Comparison of ENCODE assay signal across 23 mouse cellular contexts in the genomic region with DNA sequence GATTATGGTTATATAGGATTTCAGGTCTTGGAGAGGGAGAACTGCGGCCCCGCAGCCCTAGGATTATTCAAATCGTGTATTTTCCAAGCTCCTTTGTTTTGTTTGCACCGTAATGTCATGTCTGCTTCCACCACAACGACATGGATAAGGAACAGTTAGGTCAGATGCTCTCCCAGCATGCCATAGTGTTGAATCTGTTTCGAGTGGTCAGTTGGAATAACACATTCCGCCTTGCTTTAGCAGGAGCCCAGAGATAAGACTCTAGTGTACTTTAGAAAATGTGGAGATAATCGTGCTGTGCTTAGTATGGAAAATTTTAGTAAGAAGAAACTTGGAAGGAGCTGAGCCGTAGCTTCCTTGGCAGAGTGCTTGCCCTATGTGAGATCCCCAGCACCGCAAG. TPM values are rescaled to one million over a fixed set of nuclear protein-coding genes. Genes with fewer than 3 reads are reported as not detected.
A peak's percentile ranks its signal among the peaks of the same experiment; 100 is the strongest.
DNase-seq lines count a peak whose midpoint lies in the region; ATAC-seq and TF ChIP-seq lines count a peak whose summit lies in the region.
"Had no signal": no experiment of that assay in that cellular context is flagged by ENCODE, and none has a peak within 500 bp of the region (broad histone marks: within the 10 kb centered on the region; RNA-seq: fewer than 3 reads in every experiment).

No protein-coding gene starts in this region.

- ATAC-seq in heart, embryonic 11.5 days (replicated peaks; ENCODE audit: insufficient number of reproducible peaks, low FRiP score, low TSS enrichment), result peak; percentile 63
- ATAC-seq in heart, postnatal 0 days (ENCODE audit: insufficient read depth, low read depth), result peak; percentile 54; the same call in 1 of the 2 replicates
- ATAC-seq in embryonic facial prominence, embryonic 13.5 days (ENCODE audit: insufficient number of reproducible peaks, insufficient read depth, low FRiP score, low TSS enrichment, low read depth), result no peak
- no peak for ATAC-seq in limb, embryonic 15.5 days (ENCODE audit: insufficient number of reproducible peaks, low FRiP score, low TSS enrichment, low read depth)
- ATAC-seq in forebrain, embryonic 13.5 days, result no peak
- ATAC-seq: CD4-positive, CD25-positive, alpha-beta regulatory T cell, adult 4 months; forebrain, embryonic 16.5 days had no signal

- H3K36me3 ChIP-seq in heart, embryonic 11.5 days (ENCODE audit: control insufficient read depth, insufficient read depth, low read length), result no peaks in the 10 kb centered on the region
- no peaks in the 10 kb centered on the region for H3K36me3 ChIP-seq in heart, postnatal 0 days (replicated peaks; ENCODE audit: control insufficient read depth, insufficient read depth, low read length)
- H3K36me3 ChIP-seq in embryonic facial prominence, embryonic 13.5 days, result no peaks in the 10 kb centered on the region
- no peaks in the 10 kb centered on the region for H3K36me3 ChIP-seq in limb, embryonic 15.5 days
- H3K36me3 ChIP-seq in forebrain, embryonic 13.5 days (ENCODE audit: poor library complexity, severe bottlenecking), result no peaks in the 10 kb centered on the region
- H3K36me3 ChIP-seq: hindbrain, embryonic 13.5 days; kidney, embryonic 15.5 days; liver, embryonic 13.5 days had no signal

- no peak for DNase-seq in heart, adult 8-10 months (ENCODE audit: low spot score)
- DNase-seq in heart, postnatal 0 days (ENCODE audit: low spot score), result peak; percentile 33
- no peak for DNase-seq in heart, postnatal 36 days
- DNase-seq: adrenal gland, postnatal 36 days; cerebellum, adult 9-10 months; gastrocnemius, postnatal 10 days; heart, postnatal 14 days; kidney, adult 11 months; layer of hippocampus, adult 9-11 months; liver, embryonic 13.5 days; lung, adult 2 months; lung, postnatal 14 days; midbrain, embryonic 14.5 days; right cerebral cortex, postnatal 14 days; thymus, postnatal 14 days had no signal

- TF ChIP-seq CTCF in heart, postnatal 0 days (IDR thresholded peaks at IDR 0.05; ENCODE audit: low read depth), result no peak

- intact Hi-C loops in heart, postnatal 36 days (cut with DNase I), result loop anchor here (10.0 kb wide), 1 partner anchor 324 kb away; a partner anchor contains a TSS

- H3K27ac ChIP-seq in heart, embryonic 11.5 days (ENCODE audit: low read depth, low read length), result no peak overlapping the region
- H3K27ac ChIP-seq in heart, postnatal 0 days (ENCODE audit: low read depth), result no peak overlapping the region; the same call in 1 of the 2 replicates
- H3K27ac ChIP-seq in embryonic facial prominence, embryonic 13.5 days, result peak overlapping the region; percentile 16; the same call in 1 of the 2 replicates
- H3K27ac ChIP-seq in limb, embryonic 15.5 days, result peak overlapping the region; percentile 47; the same call in 1 of the 2 replicates
- H3K27ac ChIP-seq in forebrain, embryonic 13.5 days, result no peak overlapping the region
- H3K27ac ChIP-seq: hindbrain, embryonic 13.5 days; kidney, embryonic 15.5 days; liver, embryonic 13.5 days had no signal

- H3K4me3 ChIP-seq in heart, embryonic 11.5 days (ENCODE audit: low read depth, low read length), result no peak overlapping the region
- no peak overlapping the region for H3K4me3 ChIP-seq in heart, postnatal 0 days (ENCODE audit: low read depth, low read length)
- no peak overlapping the region for H3K4me3 ChIP-seq in embryonic facial prominence, embryonic 13.5 days
- no peak overlapping the region for H3K4me3 ChIP-seq in limb, embryonic 15.5 days
- H3K4me3 ChIP-seq in forebrain, embryonic 13.5 days, result no peak overlapping the region
- H3K4me3 ChIP-seq: hindbrain, embryonic 13.5 days; kidney, embryonic 15.5 days; liver, embryonic 13.5 days had no signal

- peaks cover 4% of the 10 kb centered on the region; the same call in 1 of the 2 replicates for H3K4me1 ChIP-seq in heart, embryonic 11.5 days (ENCODE audit: control insufficient read depth, insufficient read depth, low read length)
- H3K4me1 ChIP-seq in heart, postnatal 0 days (ENCODE audit: control insufficient read depth, insufficient read depth), result peaks cover 3% of the 10 kb centered on the region; the same call in 1 of the 2 replicates
- H3K4me1 ChIP-seq in embryonic facial prominence, embryonic 13.5 days, result peaks cover 14% of the 10 kb centered on the region; the same call in 1 of the 2 replicates
- H3K4me1 ChIP-seq in limb, embryonic 15.5 days, result 0 out of 2 replicates have a peak, but pooled peaks cover 6% of the 10 kb centered on the region
- no peaks in the 10 kb centered on the region for H3K4me1 ChIP-seq in forebrain, embryonic 13.5 days
- H3K4me1 ChIP-seq: hindbrain, embryonic 13.5 days; kidney, embryonic 15.5 days; liver, embryonic 13.5 days had no signal

- 40% methylated on average over 10 of the region's 10 CpGs for WGBS in heart, embryonic 11.5 days (ENCODE audit: insufficient replicate concordance)
- WGBS in heart, postnatal 0 days, result 25% methylated on average over 10 of the region's 10 CpGs
- WGBS in embryonic facial prominence, embryonic 13.5 days, result 63% methylated on average over 10 of the region's 10 CpGs
- 68% methylated on average over 10 of the region's 10 CpGs for WGBS in limb, embryonic 15.5 days
- 85% methylated on average over 10 of the region's 10 CpGs for WGBS in forebrain, embryonic 13.5 days

- peaks cover 4% of the 10 kb centered on the region for H3K27me3 ChIP-seq in heart, embryonic 11.5 days (ENCODE audit: control insufficient read depth, insufficient read depth, low read length)
- no peaks in the 10 kb centered on the region for H3K27me3 ChIP-seq in heart, postnatal 0 days (ENCODE audit: control insufficient read depth, insufficient read depth, low read length)
- H3K27me3 ChIP-seq in embryonic facial prominence, embryonic 13.5 days, result 0 out of 2 replicates have a peak, but pooled peaks cover 1% of the 10 kb centered on the region
- no peaks in the 10 kb centered on the region for H3K27me3 ChIP-seq in limb, embryonic 15.5 days
- no peaks in the 10 kb centered on the region for H3K27me3 ChIP-seq in forebrain, embryonic 13.5 days

- H3K9me3 ChIP-seq in heart, embryonic 11.5 days (replicated peaks; ENCODE audit: control insufficient read depth, low read length), result no peaks in the 10 kb centered on the region
- H3K9me3 ChIP-seq in heart, postnatal 0 days (replicated peaks; ENCODE audit: control insufficient read depth, low read length), result no peaks in the 10 kb centered on the region
- no peaks in the 10 kb centered on the region for H3K9me3 ChIP-seq in embryonic facial prominence, embryonic 13.5 days
- H3K9me3 ChIP-seq in limb, embryonic 15.5 days, result no peaks in the 10 kb centered on the region
- no peaks in the 10 kb centered on the region for H3K9me3 ChIP-seq in forebrain, embryonic 13.5 days (replicated peaks)
- H3K9me3 ChIP-seq: hindbrain, embryonic 13.5 days; kidney, embryonic 15.5 days; liver, embryonic 13.5 days had no signal

- no peak for TF ChIP-seq EP300 in heart, postnatal 0 days (IDR thresholded peaks at IDR 0.05; ENCODE audit: low read depth)

- H3K4me2 ChIP-seq in heart, embryonic 11.5 days, result no peak overlapping the region
- H3K4me2 ChIP-seq in heart, postnatal 0 days (ENCODE audit: low read depth, low read length), result no peak overlapping the region
- no peak overlapping the region for H3K4me2 ChIP-seq in embryonic facial prominence, embryonic 13.5 days
- H3K4me2 ChIP-seq in limb, embryonic 15.5 days, result no peak overlapping the region
- H3K4me2 ChIP-seq in forebrain, embryonic 13.5 days, result no peak overlapping the region
- H3K4me2 ChIP-seq: hindbrain, embryonic 13.5 days; kidney, embryonic 15.5 days; liver, embryonic 13.5 days had no signal

- H3K9ac ChIP-seq in heart, embryonic 11.5 days (ENCODE audit: low read depth, low read length), result no peak overlapping the region
- H3K9ac ChIP-seq in heart, postnatal 0 days (replicated peaks; ENCODE audit: low read depth, low read length), result no peak overlapping the region
- H3K9ac ChIP-seq in embryonic facial prominence, embryonic 13.5 days, result no peak overlapping the region
- no peak overlapping the region for H3K9ac ChIP-seq in limb, embryonic 15.5 days
- H3K9ac ChIP-seq in forebrain, embryonic 13.5 days, result no peak overlapping the region
- H3K9ac ChIP-seq: hindbrain, embryonic 13.5 days; kidney, embryonic 15.5 days; liver, embryonic 13.5 days had no signal

RNA-seq across cellular contexts. Expression of a gene that starts 27.4 kb away (rescaled TPM):
- 40.1 and 45.1 TPM in 2 replicates for polyA plus RNA-seq in heart, embryonic 11.5 days (2014; fragmentation: Nextera tagmentation; extraction: Ambion mirVana)
- total RNA-seq in heart, adult 8-10 months (2022), result 10 to 100 TPM; 35.5 to 42.0 (median 39.5) TPM
- total RNA-seq in heart, postnatal 0 days (2014; rRNA removed; ENCODE audit: low replicate concordance), result 19.3 and 24.3 TPM in 2 replicates
- 24.0 and 26.3 TPM in 2 replicates for polyA plus RNA-seq in heart, postnatal 0 days (2015; fragmentation: Nextera tagmentation; extraction: Ambion mirVana)
- total RNA-seq in heart, postnatal 36 days (2021), result 10 to 100 TPM; 44.6 to 45.8 TPM
- 51.8 and 54.2 TPM in 2 replicates for polyA plus RNA-seq in embryonic facial prominence, embryonic 13.5 days (2015; fragmentation: Nextera tagmentation; extraction: Ambion mirVana)
- 50.4 and 57.1 TPM in 2 replicates for polyA plus RNA-seq in limb, embryonic 15.5 days (2015; fragmentation: Nextera tagmentation; extraction: Ambion mirVana)
- polyA plus RNA-seq in forebrain, embryonic 13.5 days (2015; fragmentation: Nextera tagmentation; extraction: Ambion mirVana), result 48.2 and 56.5 TPM in 2 replicates

Comparison
In these comparisons a context has a peak if more than half of its experiments do, and no peak if none do; other contexts are left out.
1. ATAC-seq: peak in heart, embryonic 11.5 days (single experiment) and heart, postnatal 0 days (single experiment); none in embryonic facial prominence, embryonic 13.5 days (single experiment), limb, embryonic 15.5 days (single experiment) and forebrain, embryonic 13.5 days (single experiment).
2. H3K27ac ChIP-seq: peak in embryonic facial prominence, embryonic 13.5 days (single experiment) and limb, embryonic 15.5 days (single experiment); none in heart, embryonic 11.5 days (single experiment), heart, postnatal 0 days (single experiment) and forebrain, embryonic 13.5 days (single experiment).